Mouse (Mus musculus) ES-E14 (cell line): ENCODE data around the gene Gsap. TPM values are rescaled to one million over a fixed set of nuclear protein-coding genes. Genes with fewer than 3 reads are reported as not detected.

ENCODE experiments used
- DNase-seq: peaks from one replicate; pipeline ENCODE4 v3.0.0-alpha.2; 2013; ENCODE audit warnings: low read depth, low spot score
- H3K27ac ChIP-seq: 2 replicates; pipeline ENCODE4 v1.5.1; 2012; ENCODE audit warnings: low read depth, mild to moderate bottlenecking, low read length, moderate library complexity, mixed read lengths; ENCODE audit not compliant: poor library complexity, insufficient read depth, severe bottlenecking
- H3K36me3 ChIP-seq: 2 replicates; pipeline ENCODE4 v1.6.1; 2012; ENCODE audit warnings: mild to moderate bottlenecking, low read length, moderate library complexity, mixed read lengths; ENCODE audit not compliant: control insufficient read depth, poor library complexity, insufficient read depth, severe bottlenecking
- H3K4me1 ChIP-seq, 2 experiments: fragments of 150-350 bp in 1 of 2; sonication (generic) in 1 of 2; 2 replicates each; pipeline ENCODE4 v1.6.1; 2012; ENCODE audit warnings: low read length in 2 of 2, mild to moderate bottlenecking in 1 of 2, mixed read lengths in 1 of 2; ENCODE audit not compliant: control insufficient read depth in 2 of 2, insufficient read depth in 2 of 2, poor library complexity in 1 of 2
- H3K4me3 ChIP-seq, 2 experiments: fragments of 150-350 bp in 1 of 2; sonication (generic) in 1 of 2; 2 replicates each; pipeline ENCODE4 v1.5.1; 2012; ENCODE audit warnings: low read length in 2 of 2, low read depth in 1 of 2, mild to moderate bottlenecking in 1 of 2, mixed read lengths in 1 of 2; ENCODE audit not compliant: insufficient read depth in 1 of 2, poor library complexity in 1 of 2, severe bottlenecking in 1 of 2
- H3K9ac ChIP-seq: 2 replicates; pipeline ENCODE4 v1.6.1; 2012; ENCODE audit warnings: low read depth, mild to moderate bottlenecking, low read length, mixed read lengths; ENCODE audit not compliant: poor library complexity, insufficient read depth, severe bottlenecking
- H3K9me3 ChIP-seq: fragments of 150-350 bp; sonication (generic); 2 replicates; pipeline ENCODE4 v1.6.1; 2012; ENCODE audit warnings: low read depth, mild to moderate bottlenecking, low read length; ENCODE audit not compliant: control insufficient read depth, insufficient read depth
- CHD2 ChIP-seq: IDR thresholded peaks from 2 replicates; pipeline ENCODE4 v1.6.1; 2014; ENCODE audit warnings: mild to moderate bottlenecking, low read depth, low read length, inconsistent platforms
- HCFC1 ChIP-seq: IDR thresholded peaks from 2 replicates; pipeline ENCODE4 v1.6.1; 2012; ENCODE audit warnings: low read length, inconsistent platforms, borderline replicate concordance; ENCODE audit not compliant: insufficient read depth
- MAFK ChIP-seq: IDR thresholded peaks from 2 replicates; pipeline ENCODE4 v1.6.1; 2014; ENCODE audit warnings: mild to moderate bottlenecking, low read depth, low read length, inconsistent platforms; ENCODE audit not compliant: insufficient read depth
- ZC3H11A ChIP-seq: IDR thresholded peaks from 2 replicates; pipeline ENCODE4 v1.6.1; 2012; ENCODE audit warnings: low read depth, mild to moderate bottlenecking, inconsistent platforms, low read length, borderline replicate concordance
- ZNF384 ChIP-seq: IDR thresholded peaks from 2 replicates; pipeline ENCODE4 v1.6.1; 2012; ENCODE audit warnings: low read depth, low read length, inconsistent platforms
- in situ Hi-C, 2 experiments: fragments of 600-800 bp; cut with MboI; formaldehyde crosslinking; loops; one replicate each; pipeline ENCODE4 v1.15.1; 2025; ENCODE audit warnings: low sequenced_read_pairs in 2 of 2, inconsistent platforms in 1 of 2; ENCODE audit not compliant: unreplicated experiment in 2 of 2
- total RNA-seq: library from RNA; depleted of rRNA; stranded (reverse); fragments of 300-350 nt; gene quantifications from 2 replicates; pipeline ENCODE4 v1.2.3, GENCODE M21; 2012

Gsap gene
- total RNA-seq, 1 experiment, result 4.2 TPM

DNA sequence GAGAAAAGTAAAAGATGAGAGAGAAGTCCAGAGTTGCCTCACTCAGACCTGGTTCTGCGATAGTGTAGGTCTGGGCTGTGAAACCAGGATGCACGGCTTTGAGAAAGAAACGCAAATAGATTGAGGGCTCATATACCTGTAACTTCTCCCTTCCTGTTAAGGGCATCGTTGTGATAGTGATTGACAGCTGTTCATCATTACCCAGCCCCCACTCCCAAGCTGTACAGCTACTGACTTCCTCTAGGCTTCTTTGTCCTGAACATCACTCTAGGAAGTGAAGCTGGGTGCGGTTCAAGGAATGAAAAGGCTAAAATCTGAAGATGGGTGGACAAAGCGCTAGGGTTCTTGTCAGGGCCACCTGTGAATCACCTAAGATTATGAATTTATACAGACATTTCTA is 46.8 kb downstream of the Gsap start:
- in situ Hi-C loops, result no loop called here
- no peak overlapping the region for H3K9ac ChIP-seq
- no peak overlapping the region for H3K27ac ChIP-seq
- no peak for TF ChIP-seq ZNF384
- no peaks in the 10 kb centered on the region for H3K36me3 ChIP-seq
- H3K9me3 ChIP-seq, result no peaks in the 10 kb centered on the region
- no peaks in the 10 kb centered on the region for H3K4me1 ChIP-seq
- no peak overlapping the region for H3K4me3 ChIP-seq
- DNase-seq, result no peak

- Histone ChIP-seq H3K4me3 (no peak overlapping the region), H3K36me3 (no peaks in the 10 kb centered on the region), H3K9me3 (no peaks in the 10 kb centered on the region), H3K27ac (peak overlapping the region; percentile 76), H3K9ac (no peak overlapping the region), H3K4me1 (peaks cover 0 to 3% of the 10 kb centered on the region in 2 experiments; a peak in 2 of 4 replicates)
- no peak for TF ChIP-seq MAFK
- no peak for TF ChIP-seq ZNF384
- no peak for TF ChIP-seq CHD2
- TF ChIP-seq HCFC1, result no peak
- DNase-seq, result peak; percentile 54
- in situ Hi-C loops, result no loop called here
Observed at GRCm38 (mm10) chr5:21244575-21244974, 58.5 kb downstream of the Gsap start.

DNA sequence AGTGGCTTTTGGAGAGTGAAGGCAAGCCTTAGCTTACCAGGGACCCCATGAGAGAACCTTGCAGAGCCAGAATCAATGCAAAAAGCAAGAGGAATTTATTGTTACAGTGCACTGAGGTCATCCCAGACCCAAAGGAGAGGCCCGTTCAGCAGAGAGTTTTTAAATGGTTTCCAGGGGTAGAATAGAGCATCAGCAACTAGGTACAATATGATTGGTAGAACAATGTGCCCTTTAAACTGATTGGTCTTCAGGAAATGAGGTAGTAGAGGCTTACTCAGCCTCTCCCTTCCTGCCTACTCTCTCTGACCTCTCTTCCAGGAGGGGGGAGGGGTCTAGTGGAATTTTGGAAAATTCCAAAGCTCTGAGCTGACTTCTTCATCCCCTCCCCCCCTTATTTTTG is 59.2 kb downstream of the Gsap start:
- H3K4me3 ChIP-seq, result no peak overlapping the region
- H3K27ac ChIP-seq, result peak overlapping the region; percentile 76
- TF ChIP-seq HCFC1 (no peak), ZNF384 (no peak), ZC3H11A (no peak), MAFK (no peak), CHD2 (no peak)
- in situ Hi-C loops, result no loop called here
- no peaks in the 10 kb centered on the region for H3K36me3 ChIP-seq
- no peak overlapping the region for H3K9ac ChIP-seq
- H3K4me1 ChIP-seq, result peaks cover 0 to 3% of the 10 kb centered on the region in 2 experiments; a peak in 2 of 4 replicates
- no peak for DNase-seq
- no peaks in the 10 kb centered on the region for H3K9me3 ChIP-seq

DNA sequence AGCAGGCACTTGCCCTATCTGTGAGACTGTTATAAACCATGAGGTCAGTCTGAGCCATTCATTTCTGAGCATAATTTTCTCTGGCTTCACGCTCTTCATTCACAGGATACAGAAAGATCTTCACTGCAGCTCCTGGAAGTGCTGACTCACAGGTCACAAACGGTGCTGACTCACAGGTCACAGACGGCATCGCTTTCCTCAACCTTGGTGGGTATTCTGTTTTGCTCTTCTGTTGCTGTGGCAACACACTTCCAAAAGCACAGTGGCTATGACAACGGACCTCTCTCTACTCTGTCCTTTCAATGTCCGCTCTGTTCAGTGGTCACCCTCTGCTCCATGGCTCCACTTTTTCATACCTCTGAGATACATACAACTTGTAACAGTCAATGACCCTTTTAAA is 60.7 kb downstream of the Gsap start:
- H3K27ac ChIP-seq, result no peak overlapping the region
- no peak for DNase-seq
- in situ Hi-C loops, result no loop called here
- H3K9me3 ChIP-seq, result no peaks in the 10 kb centered on the region
- no peak overlapping the region for H3K4me3 ChIP-seq
- TF ChIP-seq HCFC1, result no peak
- TF ChIP-seq CHD2, result no peak
- TF ChIP-seq MAFK, result peak; percentile 47; the same call in 1 of the 2 replicates
- no peak for TF ChIP-seq ZNF384
- TF ChIP-seq ZC3H11A, result no peak
- H3K4me1 ChIP-seq, result peaks cover 0 to 3% of the 10 kb centered on the region in 2 experiments; a peak in 2 of 4 replicates
- no peak overlapping the region for H3K9ac ChIP-seq
- no peaks in the 10 kb centered on the region for H3K36me3 ChIP-seq

DNA sequence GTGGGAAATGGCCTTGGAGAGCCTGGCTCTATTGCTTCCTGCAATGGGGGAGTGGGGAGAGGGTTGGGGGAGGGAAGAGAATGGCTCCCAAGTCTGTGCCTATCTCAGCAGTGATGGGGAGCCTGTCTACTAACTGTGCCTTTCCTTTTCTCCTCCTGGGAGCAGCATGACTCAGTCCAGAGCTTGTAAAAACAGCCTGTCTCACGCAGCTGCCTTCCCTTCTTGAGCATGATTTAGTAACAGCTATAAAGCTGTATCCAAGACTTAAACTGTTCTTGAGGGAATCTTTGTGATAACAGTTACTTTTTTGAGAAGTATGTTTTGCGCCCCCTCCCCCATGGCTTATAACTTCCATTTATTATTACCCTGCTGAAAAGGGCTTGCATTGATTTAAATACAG is 61.9 kb downstream of the Gsap start:
- Histone ChIP-seq H3K4me3 (no peak overlapping the region), H3K4me1 (peaks cover 0 to 3% of the 10 kb centered on the region in 2 experiments; a peak in 2 of 4 replicates), H3K9ac (no peak overlapping the region), H3K36me3 (no peaks in the 10 kb centered on the region), H3K27ac (no peak overlapping the region), H3K9me3 (no peaks in the 10 kb centered on the region)
- no peak for TF ChIP-seq ZC3H11A
- TF ChIP-seq HCFC1, result no peak
- no peak for TF ChIP-seq CHD2
- TF ChIP-seq MAFK, result no peak
- no peak for TF ChIP-seq ZNF384
- in situ Hi-C loops, result no loop called here
- no peak for DNase-seq
